Mouse (Mus musculus): ENCODE measurements around the gene Bbs2. TPM values are rescaled to one million over a fixed set of nuclear protein-coding genes. Genes with fewer than 3 reads are reported as not detected.

Bbs2 gene
- total and polyA plus RNA-seq, 2 experiments from 2014 or later: 17.5 to 27.6 TPM

- ATAC-seq (ENCODE audit: low FRiP score) (no peak), DNase-seq (ENCODE audit: low spot score) (peak; percentile 1)
- no peaks in the 10 kb centered on the region for H3K27me3 ChIP-seq (ENCODE audit: insufficient read depth, low read length)
- H3K27ac ChIP-seq (ENCODE audit: low read depth, low read length): no peak overlapping the region
- H3K9ac ChIP-seq (replicated peaks; ENCODE audit: low read length, poor library complexity, severe bottlenecking): no peak overlapping the region
- H3K9me3 ChIP-seq (ENCODE audit: low read length): no peaks in the 10 kb centered on the region
- WGBS: 85% methylated on average over 3 of the region's 3 CpGs
- no peak overlapping the region for H3K4me2 ChIP-seq (ENCODE audit: low read depth, low read length, poor library complexity, severe bottlenecking)
- no peak for TF ChIP-seq CTCF (IDR thresholded peaks at IDR 0.05)
- no peak overlapping the region for H3K4me3 ChIP-seq (ENCODE audit: low read depth, low read length)
- H3K4me1 ChIP-seq (ENCODE audit: insufficient read depth, low read length): no peaks in the 10 kb centered on the region
- no peaks in the 10 kb centered on the region for H3K36me3 ChIP-seq (ENCODE audit: insufficient read depth, low read length)
Measured at GRCm38 (mm10) chr8:94107871-94108270, 9.1 kb upstream of the Bbs2 start.

- H3K27me3 ChIP-seq (ENCODE audit: insufficient read depth, low read length): no peaks in the 10 kb centered on the region
- H3K36me3 ChIP-seq (ENCODE audit: insufficient read depth, low read length): no peaks in the 10 kb centered on the region
- no peaks in the 10 kb centered on the region for H3K4me1 ChIP-seq (ENCODE audit: insufficient read depth, low read length)
- DNase-seq (ENCODE audit: low spot score) (peak; percentile 50), ATAC-seq (ENCODE audit: low FRiP score) (no peak)
- H3K9me3 ChIP-seq (ENCODE audit: low read length): no peaks in the 10 kb centered on the region
- H3K9ac ChIP-seq (replicated peaks; ENCODE audit: low read length, poor library complexity, severe bottlenecking): no peak overlapping the region
- WGBS: 55% methylated on average over 5 of the region's 5 CpGs
- TF ChIP-seq CTCF (IDR thresholded peaks at IDR 0.05): peak; percentile 46
- H3K4me2 ChIP-seq (ENCODE audit: low read depth, low read length, poor library complexity, severe bottlenecking): no peak overlapping the region
- H3K4me3 ChIP-seq (ENCODE audit: low read depth, low read length): no peak overlapping the region
- no peak overlapping the region for H3K27ac ChIP-seq (ENCODE audit: low read depth, low read length)
Measured at GRCm38 (mm10) chr8:94104146-94104545, 5.4 kb upstream of the Bbs2 start.

- Histone ChIP-seq H3K4me2 (ENCODE audit: low read depth, low read length, poor library complexity, severe bottlenecking) (peak overlapping the region; percentile 52), H3K4me3 (ENCODE audit: low read depth, low read length) (peak overlapping the region; percentile 53; the same call in 1 of the 2 replicates), H3K4me1 (ENCODE audit: insufficient read depth, low read length) (peaks cover 4% of the 10 kb centered on the region; the same call in 1 of the 2 replicates), H3K36me3 (ENCODE audit: insufficient read depth, low read length) (no peaks in the 10 kb centered on the region), H3K9ac (replicated peaks; ENCODE audit: low read length, poor library complexity, severe bottlenecking) (peak overlapping the region; percentile 54), H3K9me3 (ENCODE audit: low read length) (no peaks in the 10 kb centered on the region), H3K27me3 (ENCODE audit: insufficient read depth, low read length) (no peaks in the 10 kb centered on the region), H3K27ac (ENCODE audit: low read depth, low read length) (peak overlapping the region; percentile 95)
- TF ChIP-seq CTCF (IDR thresholded peaks at IDR 0.05): no peak
- 45% methylated on average over 4 of the region's 4 CpGs for WGBS
- DNase-seq (ENCODE audit: low spot score) (peak; percentile 29), ATAC-seq (ENCODE audit: low FRiP score) (no peak)
Measured at GRCm38 (mm10) chr8:94098996-94099395, 268 bp upstream of the Bbs2 start.

- Histone ChIP-seq H3K9ac (replicated peaks; ENCODE audit: low read length, poor library complexity, severe bottlenecking) (no peak overlapping the region), H3K4me2 (ENCODE audit: low read depth, low read length, poor library complexity, severe bottlenecking) (no peak overlapping the region), H3K36me3 (ENCODE audit: insufficient read depth, low read length) (peaks cover under 1% of the 10 kb centered on the region; the same call in 1 of the 2 replicates), H3K9me3 (ENCODE audit: low read length) (no peaks in the 10 kb centered on the region), H3K4me1 (ENCODE audit: insufficient read depth, low read length) (peaks cover 4% of the 10 kb centered on the region; the same call in 1 of the 2 replicates), H3K27ac (ENCODE audit: low read depth, low read length) (no peak overlapping the region), H3K4me3 (ENCODE audit: low read depth, low read length) (no peak overlapping the region), H3K27me3 (ENCODE audit: insufficient read depth, low read length) (no peaks in the 10 kb centered on the region)
- peak; percentile 43 for TF ChIP-seq CTCF (IDR thresholded peaks at IDR 0.05)
- no peak for DNase-seq (ENCODE audit: low spot score)
- no peak for ATAC-seq (ENCODE audit: low FRiP score)
- 83% methylated on average over 6 of the region's 6 CpGs for WGBS
Measured at GRCm38 (mm10) chr8:94094281-94094680, 4.4 kb downstream of the Bbs2 start.

- Histone ChIP-seq H3K4me2 (ENCODE audit: low read depth, low read length, poor library complexity, severe bottlenecking) (no peak overlapping the region), H3K27me3 (ENCODE audit: insufficient read depth, low read length) (no peaks in the 10 kb centered on the region), H3K27ac (ENCODE audit: low read depth, low read length) (no peak overlapping the region), H3K4me3 (ENCODE audit: low read depth, low read length) (no peak overlapping the region), H3K4me1 (ENCODE audit: insufficient read depth, low read length) (peaks cover 4% of the 10 kb centered on the region; the same call in 1 of the 2 replicates), H3K36me3 (ENCODE audit: insufficient read depth, low read length) (peaks cover 14% of the 10 kb centered on the region), H3K9me3 (ENCODE audit: low read length) (no peaks in the 10 kb centered on the region), H3K9ac (replicated peaks; ENCODE audit: low read length, poor library complexity, severe bottlenecking) (no peak overlapping the region)
- DNase-seq (ENCODE audit: low spot score) (no peak), ATAC-seq (ENCODE audit: low FRiP score) (no peak)
- WGBS: 86% methylated on average over 9 of the region's 9 CpGs
- TF ChIP-seq CTCF (IDR thresholded peaks at IDR 0.05): no peak
Measured at GRCm38 (mm10) chr8:94092848-94093247, 5.9 kb downstream of the Bbs2 start.

- no peak for TF ChIP-seq CTCF (IDR thresholded peaks at IDR 0.05)
- Histone ChIP-seq H3K27me3 (ENCODE audit: insufficient read depth, low read length) (no peaks in the 10 kb centered on the region), H3K4me1 (ENCODE audit: insufficient read depth, low read length) (no peaks in the 10 kb centered on the region), H3K4me2 (ENCODE audit: low read depth, low read length, poor library complexity, severe bottlenecking) (no peak overlapping the region), H3K9me3 (ENCODE audit: low read length) (no peaks in the 10 kb centered on the region), H3K27ac (ENCODE audit: low read depth, low read length) (no peak overlapping the region), H3K36me3 (ENCODE audit: insufficient read depth, low read length) (peaks cover 20% of the 10 kb centered on the region), H3K9ac (replicated peaks; ENCODE audit: low read length, poor library complexity, severe bottlenecking) (no peak overlapping the region), H3K4me3 (ENCODE audit: low read depth, low read length) (no peak overlapping the region)
- ATAC-seq (ENCODE audit: low FRiP score): no peak
- no peak for DNase-seq (ENCODE audit: low spot score)
- WGBS: 53% methylated on average over 6 of the region's 6 CpGs
Measured at GRCm38 (mm10) chr8:94089715-94090114, 9.0 kb downstream of the Bbs2 start.
